Mouse (Mus musculus) thymus, adult 2 months (tissue): Measurements from ENCODE around the gene Vps39. TPM values are rescaled to one million over a fixed set of nuclear protein-coding genes. Genes with fewer than 3 reads are reported as not detected.

Experiments
- DNase-seq: peaks from one replicate; pipeline ENCODE4 v3.0.0; 2021
- H3K27ac ChIP-seq: fragments of 200-500 bp; 2 replicates; pipeline ENCODE4 v1.5.1; 2012; ENCODE audit warnings: low read length, control low read depth; ENCODE audit not compliant: control insufficient read depth, insufficient read depth
- H3K27me3 ChIP-seq: fragments of 200-500 bp; 2 replicates; pipeline ENCODE4 v1.6.1; 2012; ENCODE audit warnings: mild to moderate bottlenecking, low read length, moderate library complexity, mixed read lengths; ENCODE audit not compliant: control insufficient read depth, insufficient read depth
- H3K36me3 ChIP-seq: fragments of 200-500 bp; 2 replicates; pipeline ENCODE4 v1.6.1; 2012; ENCODE audit warnings: mild to moderate bottlenecking, low read length, moderate library complexity; ENCODE audit not compliant: control insufficient read depth, insufficient read depth
- H3K4me1 ChIP-seq: fragments of 200-500 bp; replicated peaks from 2 replicates; pipeline ENCODE4 v1.6.1; 2012; ENCODE audit warnings: low read length; ENCODE audit not compliant: control insufficient read depth, insufficient read depth
- H3K4me3 ChIP-seq: fragments of 200-500 bp; 2 replicates; pipeline ENCODE4 v1.5.1; 2012; ENCODE audit warnings: mild to moderate bottlenecking, low read length, control low read depth, moderate library complexity; ENCODE audit not compliant: control insufficient read depth, insufficient read depth
- CTCF ChIP-seq: fragments of 200-500 bp; IDR thresholded peaks from 2 replicates; pipeline ENCODE4 v1.5.1; 2012; ENCODE audit warnings: mild to moderate bottlenecking, control low read depth, low read length, moderate library complexity, borderline replicate concordance; ENCODE audit not compliant: control insufficient read depth, poor library complexity, insufficient read depth; ENCODE audit errors: extremely low read depth
- POLR2A ChIP-seq: fragments of 200-500 bp; IDR thresholded peaks from 2 replicates; pipeline ENCODE4 v1.6.1; 2012; ENCODE audit warnings: mild to moderate bottlenecking, low read length, control low read depth, moderate library complexity; ENCODE audit not compliant: control insufficient read depth, poor library complexity, insufficient read depth; ENCODE audit errors: extremely low read depth
- WGBS: fragments of 180-500 bp; shearing (Covaris S2); methylation state at CpG from one replicate; pipeline ENCODE4 v1.1.7; 2018; 5-methylcytosine and 5-hydroxymethylcytosine counted together
- polyA plus RNA-seq: library from polyadenylated mRNA; depleted of rRNA; stranded (reverse); fragments of >200 nt; gene quantifications from 2 replicates; pipeline ENCODE4 v1.2.3, GENCODE M21; 2012; rRNA removed

Vps39 gene
- polyA plus RNA-seq, 1 experiment, result 40.8 TPM

DNA sequence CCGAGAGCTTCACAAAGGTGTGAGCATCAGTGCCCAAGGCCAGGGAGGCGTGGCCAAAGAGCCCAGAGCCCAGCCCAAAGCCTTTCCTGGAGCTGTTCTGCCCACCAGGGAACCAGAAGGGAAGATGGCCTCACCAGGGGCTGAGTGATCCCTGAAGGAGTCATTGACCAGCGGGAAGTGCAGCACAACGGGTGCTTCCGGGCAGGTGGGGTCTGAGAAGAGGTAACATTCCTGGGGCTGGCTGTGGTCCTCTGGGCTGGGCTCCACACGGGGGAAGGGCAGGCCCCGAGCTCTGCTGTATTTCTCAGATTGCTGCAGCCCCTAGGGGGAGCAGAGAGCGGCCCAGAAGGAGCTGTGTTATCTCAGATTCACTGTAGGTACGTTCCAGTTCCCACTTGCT, 84.3 kb downstream of the Vps39 start:
- peak; percentile 20 for DNase-seq

More for the DNA sequence above, 84.3 kb downstream of the Vps39 start:
- TF ChIP-seq POLR2A, result no peak
- TF ChIP-seq CTCF, result no peak
- 11% methylated on average over 9 of the region's 9 CpGs for WGBS
- Histone ChIP-seq H3K4me1 (no peaks in the 10 kb centered on the region), H3K27me3 (no peaks in the 10 kb centered on the region), H3K27ac (no peak overlapping the region), H3K4me3 (no peak overlapping the region), H3K36me3 (no peaks in the 10 kb centered on the region)

Other genes with a start within 250 kb of the Vps39 start
- 17.6 and 24.3 TPM in 2 replicates for gene Ehd4, start 198.5 kb downstream of the Vps39 start, polyA plus RNA-seq
- gene Pla2g4e, start 107.8 kb downstream of the Vps39 start, polyA plus RNA-seq, result 0.28 and 0.61 TPM in 2 replicates
- gene Pla2g4d, start 63.9 kb downstream of the Vps39 start, polyA plus RNA-seq, result 0.15 and 0.19 TPM in 2 replicates
- gene Pla2g4f, start 39.0 kb downstream of the Vps39 start, polyA plus RNA-seq, result 2.2 and 2.9 TPM in 2 replicates
- 15.9 and 17.4 TPM in 2 replicates for gene Ganc, start 50.8 kb upstream of the Vps39 start, polyA plus RNA-seq
- 21.9 and 24.3 TPM in 2 replicates for gene Tmem87a, start 51.0 kb upstream of the Vps39 start, polyA plus RNA-seq
- gene Capn3, start 102.9 kb upstream of the Vps39 start, polyA plus RNA-seq, result 56.2 and 69.8 TPM in 2 replicates
- gene Zfp106, start 210.7 kb upstream of the Vps39 start, polyA plus RNA-seq, result 80.4 and 87.6 TPM in 2 replicates
- gene Snap23, start 214.5 kb upstream of the Vps39 start, polyA plus RNA-seq, result 7.0 and 7.2 TPM in 2 replicates